Mouse (Mus musculus) lung, embryonic 15.5 days (tissue): ENCODE data around the gene Gm30302. TPM values are rescaled to one million over a fixed set of nuclear protein-coding genes. Genes with fewer than 3 reads are reported as not detected.

Experiments used
- ATAC-seq: fragments of 200-750 bp; cut with Nextera tagmentation; 2 replicates; pipeline ENCODE4 v1.8.0; 2017; ENCODE audit warnings: moderate number of reproducible peaks, borderline replicate concordance; ENCODE audit not compliant: low FRiP score, low TSS enrichment; ENCODE audit errors: extremely low read depth
- H3K27ac ChIP-seq: fragments of 300-500 bp; sonication (generic); 2 replicates; pipeline ENCODE4 v1.5.1; 2015; ENCODE audit warnings: moderate library complexity, mild to moderate bottlenecking, inconsistent platforms
- H3K27me3 ChIP-seq: fragments of 300-500 bp; sonication (generic); 2 replicates; pipeline ENCODE4 v1.6.1; 2015; ENCODE audit warnings: inconsistent platforms
- H3K36me3 ChIP-seq: fragments of 300-500 bp; sonication (generic); 2 replicates; pipeline ENCODE4 v1.6.1; 2015; ENCODE audit warnings: inconsistent platforms
- H3K4me1 ChIP-seq: fragments of 300-500 bp; sonication (generic); 2 replicates; pipeline ENCODE4 v1.6.1; 2015; ENCODE audit warnings: inconsistent platforms
- H3K4me2 ChIP-seq: fragments of 300-500 bp; sonication (generic); 2 replicates; pipeline ENCODE4 v1.6.1; 2015; ENCODE audit warnings: inconsistent platforms, mild to moderate bottlenecking, moderate library complexity
- H3K4me3 ChIP-seq: fragments of 300-500 bp; sonication (generic); 2 replicates; pipeline ENCODE4 v1.5.1; 2015; ENCODE audit warnings: mild to moderate bottlenecking, inconsistent platforms
- H3K9ac ChIP-seq: fragments of 300-500 bp; sonication (generic); 2 replicates; pipeline ENCODE4 v1.6.1; 2015; ENCODE audit warnings: inconsistent platforms
- H3K9me3 ChIP-seq: fragments of 300-500 bp; sonication (generic); 2 replicates; pipeline ENCODE4 v1.6.1; 2016; ENCODE audit warnings: inconsistent platforms
- whole genome bisulfite sequencing: fragments of 180-500 bp; shearing (Covaris S2); methylation state at CpG from one replicate; pipeline ENCODE4 v1.1.7; 2015; 5-methylcytosine and 5-hydroxymethylcytosine counted together
- polyA plus RNA-seq: library from polyadenylated mRNA; unstranded; fragments of >200 nt; fragmentation: Nextera tagmentation; extraction: Ambion mirVana; gene quantifications from 2 replicates; pipeline ENCODE4 v1.2.1, GENCODE M21; 2015

Gm30302 gene
- polyA plus RNA-seq, result not detected in 2 replicates

DNA sequence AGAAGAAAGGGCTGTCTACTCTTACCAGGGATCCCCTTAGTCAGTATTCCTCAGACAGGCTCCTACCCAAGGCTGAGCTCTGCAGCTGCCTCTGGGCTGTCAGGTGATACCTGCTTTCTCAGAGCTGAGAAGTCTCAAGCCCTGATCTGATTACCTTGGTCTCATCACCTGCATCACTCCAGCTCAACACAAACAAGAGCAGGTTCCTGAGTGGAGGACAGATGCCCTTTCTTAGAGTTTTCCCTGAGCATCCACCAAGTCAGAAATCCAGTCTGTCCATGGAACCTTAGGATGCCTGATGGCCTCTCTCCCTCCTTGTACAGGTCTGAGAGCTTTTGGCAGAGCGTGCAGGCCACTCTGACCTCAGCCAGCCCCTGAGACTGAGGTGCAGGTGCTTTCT lies at the start of gene Gm30302:
TSS of gene Gm30302 (minus strand) at position 101 of the 400 bp plus-strand sequence.
- Histone ChIP-seq H3K9ac (no peak within 1 kb of the TSS), H3K4me1 (no peaks in the 10 kb centered on the region), H3K4me2 (no peak within 1 kb of the TSS), H3K9me3 (no peaks in the 10 kb centered on the region), H3K36me3 (no peaks in the 10 kb centered on the region), H3K4me3 (no peak within 1 kb of the TSS), H3K27ac (no peak within 1 kb of the TSS), H3K27me3 (no peaks in the 10 kb centered on the region)
- no peak for ATAC-seq
- WGBS, result 84% methylated on average over 1 of the region's 1 CpGs

DNA sequence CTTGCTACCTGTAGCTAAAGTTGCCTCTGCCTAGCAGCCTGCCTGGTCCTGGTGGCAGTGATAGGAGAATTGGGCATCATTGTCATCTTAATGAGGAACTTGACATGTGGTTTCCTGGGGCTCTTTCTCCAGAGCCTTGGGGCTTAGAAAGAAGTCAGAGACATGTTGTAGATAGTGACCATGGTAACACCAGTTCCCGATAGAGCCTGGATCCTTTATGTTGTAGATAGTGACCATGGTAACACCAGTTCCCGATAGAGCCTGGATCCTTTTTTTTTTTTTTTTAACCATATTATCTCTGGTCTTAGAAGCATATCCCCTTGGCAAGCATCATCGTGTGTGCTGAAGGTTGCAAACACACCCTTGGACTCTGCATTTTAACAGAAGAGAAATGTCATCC lies 48.0 kb upstream of the Gm30302 start:
- no peak for ATAC-seq

DNA sequence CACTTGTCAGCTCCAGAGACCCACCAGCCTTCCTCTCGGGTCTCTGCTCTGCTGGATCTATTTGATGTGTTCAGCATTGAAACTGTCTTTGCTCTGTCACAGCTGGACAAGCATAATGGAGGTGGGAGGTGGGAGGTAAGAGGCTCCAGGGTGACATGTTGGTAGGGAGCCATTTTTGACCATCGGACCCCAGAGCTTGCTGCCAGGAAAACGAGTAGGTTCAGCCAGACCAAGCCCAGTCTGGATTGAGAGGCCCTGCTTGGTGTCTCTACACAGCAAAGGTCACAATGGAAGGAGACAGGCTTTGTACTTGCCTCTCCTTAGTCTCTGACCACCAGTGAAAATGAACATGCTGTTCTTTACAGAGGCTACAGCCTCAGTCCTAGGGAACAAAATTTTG lies 47.3 kb upstream of the Gm30302 start:
- H3K27me3 ChIP-seq, result no peaks in the 10 kb centered on the region
- no peak overlapping the region for H3K4me2 ChIP-seq
- no peaks in the 10 kb centered on the region for H3K9me3 ChIP-seq
- no peak for ATAC-seq
- H3K4me3 ChIP-seq, result no peak overlapping the region
- no peaks in the 10 kb centered on the region for H3K36me3 ChIP-seq
- no peaks in the 10 kb centered on the region for H3K4me1 ChIP-seq
- 67% methylated on average over 3 of the region's 3 CpGs for WGBS
- no peak overlapping the region for H3K27ac ChIP-seq
- no peak overlapping the region for H3K9ac ChIP-seq

More for the DNA sequence above, 48.0 kb upstream of the Gm30302 start:
- H3K36me3 ChIP-seq, result no peaks in the 10 kb centered on the region
- 36% methylated on average over 3 of the region's 3 CpGs for WGBS
- no peak overlapping the region for H3K4me3 ChIP-seq
- H3K27me3 ChIP-seq, result no peaks in the 10 kb centered on the region
- no peak overlapping the region for H3K4me2 ChIP-seq
- H3K9me3 ChIP-seq, result no peaks in the 10 kb centered on the region
- H3K4me1 ChIP-seq, result no peaks in the 10 kb centered on the region
- no peak overlapping the region for H3K27ac ChIP-seq
- no peak overlapping the region for H3K9ac ChIP-seq

DNA sequence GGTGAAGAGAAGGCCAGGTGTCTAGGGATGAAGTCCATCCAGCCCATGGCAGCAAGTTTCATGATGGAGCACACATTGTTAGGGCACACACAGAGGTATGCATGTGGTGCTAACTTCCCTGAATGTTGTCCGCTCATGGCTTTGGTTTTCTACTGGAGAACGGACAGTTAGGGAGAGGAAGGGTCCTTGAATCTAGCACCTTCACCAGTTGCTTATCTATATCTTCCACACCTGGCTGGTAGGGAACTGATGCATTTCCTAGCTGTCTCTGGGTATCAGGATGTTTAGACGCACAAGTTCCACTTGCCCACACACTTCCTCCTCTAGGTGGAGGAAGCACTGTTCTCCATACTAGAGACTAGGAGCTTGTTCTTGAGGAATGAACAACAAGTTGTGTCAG lies 46.9 kb upstream of the Gm30302 start:
- Histone ChIP-seq H3K9me3 (no peaks in the 10 kb centered on the region), H3K27ac (no peak overlapping the region), H3K27me3 (no peaks in the 10 kb centered on the region), H3K4me1 (no peaks in the 10 kb centered on the region), H3K4me3 (no peak overlapping the region), H3K36me3 (no peaks in the 10 kb centered on the region), H3K4me2 (no peak overlapping the region), H3K9ac (no peak overlapping the region)
- no peak for ATAC-seq
- WGBS, result 90% methylated on average over 3 of the region's 3 CpGs

DNA sequence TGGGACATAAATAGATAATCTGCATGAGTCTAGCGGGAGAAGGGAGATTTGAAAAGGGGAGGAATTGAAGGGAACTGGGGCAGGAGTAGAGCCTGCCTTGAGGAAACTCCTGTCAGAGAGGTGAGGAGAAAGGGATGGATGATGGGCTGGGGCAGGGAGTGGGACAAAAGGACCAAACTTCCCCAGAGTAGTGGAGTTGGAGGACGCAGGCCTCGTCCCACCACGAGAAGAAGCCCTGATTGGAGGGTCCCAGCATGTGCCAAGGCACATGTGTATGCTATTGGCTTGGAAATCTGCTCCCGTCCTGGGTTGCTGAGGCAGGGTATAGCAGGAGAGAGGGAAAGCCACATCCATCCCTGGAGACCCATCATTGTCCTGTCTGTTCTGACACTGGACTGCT lies 45.3 kb upstream of the Gm30302 start:
- Histone ChIP-seq H3K9me3 (no peaks in the 10 kb centered on the region), H3K4me1 (no peaks in the 10 kb centered on the region), H3K27me3 (no peaks in the 10 kb centered on the region), H3K9ac (no peak overlapping the region), H3K36me3 (no peaks in the 10 kb centered on the region), H3K27ac (no peak overlapping the region), H3K4me3 (no peak overlapping the region), H3K4me2 (no peak overlapping the region)
- ATAC-seq, result no peak
- WGBS, result 76% methylated on average over 5 of the region's 5 CpGs

DNA sequence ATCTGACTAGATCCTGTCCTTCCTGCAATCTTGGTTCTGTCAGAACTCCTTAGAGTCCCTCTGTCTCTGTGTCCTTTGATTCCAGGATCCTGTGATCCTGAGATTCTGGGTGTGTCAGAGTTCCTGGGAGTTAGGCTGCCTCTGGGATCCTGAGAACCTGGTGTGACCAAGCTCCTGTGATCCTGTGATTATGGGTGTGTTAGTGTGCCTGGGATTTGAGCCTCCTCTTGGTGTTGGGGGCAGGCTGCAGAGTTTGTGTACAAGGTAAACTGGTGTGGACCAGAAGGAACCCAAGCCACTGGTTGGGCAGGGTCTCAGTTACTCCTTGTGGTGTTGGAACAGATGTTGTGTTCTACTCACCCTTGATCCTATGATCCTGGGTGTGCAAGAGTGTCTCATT lies 42.4 kb upstream of the Gm30302 start:
- no peak for ATAC-seq

DNA sequence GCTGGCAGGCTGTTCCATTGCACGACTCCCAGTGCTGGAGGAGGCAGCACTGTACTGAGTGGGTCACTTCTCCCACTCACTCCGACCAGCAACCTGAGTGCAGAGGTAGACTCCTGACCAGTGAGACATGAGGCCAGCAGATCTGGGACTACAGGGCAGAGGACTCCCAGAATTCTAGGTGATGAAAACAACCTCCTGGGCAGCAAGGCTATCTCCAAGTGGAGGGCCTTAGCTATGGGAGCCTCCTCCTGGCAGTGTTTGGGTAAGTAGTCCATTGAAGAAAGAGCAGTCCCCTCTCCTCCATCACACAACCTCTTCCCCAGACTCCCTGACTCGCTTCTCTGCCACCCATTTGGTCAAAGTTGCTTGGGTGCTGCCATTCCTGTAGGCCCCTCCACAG lies 31.6 kb upstream of the Gm30302 start:
- Histone ChIP-seq H3K4me2 (no peak overlapping the region), H3K4me1 (no peaks in the 10 kb centered on the region), H3K36me3 (no peaks in the 10 kb centered on the region), H3K9me3 (no peaks in the 10 kb centered on the region), H3K27me3 (no peaks in the 10 kb centered on the region), H3K9ac (no peak overlapping the region), H3K4me3 (no peak overlapping the region), H3K27ac (no peak overlapping the region)
- no peak for ATAC-seq
- 52% methylated on average over 3 of the region's 3 CpGs for WGBS

More for the DNA sequence above, 42.4 kb upstream of the Gm30302 start:
- no peak overlapping the region for H3K27ac ChIP-seq
- H3K9me3 ChIP-seq, result no peaks in the 10 kb centered on the region; the same call in 1 of the 2 replicates
- H3K9ac ChIP-seq, result no peak overlapping the region
- no peaks in the 10 kb centered on the region for H3K36me3 ChIP-seq
- no peaks in the 10 kb centered on the region for H3K27me3 ChIP-seq
- no peak overlapping the region for H3K4me3 ChIP-seq
- H3K4me2 ChIP-seq, result no peak overlapping the region
- no peaks in the 10 kb centered on the region for H3K4me1 ChIP-seq

DNA sequence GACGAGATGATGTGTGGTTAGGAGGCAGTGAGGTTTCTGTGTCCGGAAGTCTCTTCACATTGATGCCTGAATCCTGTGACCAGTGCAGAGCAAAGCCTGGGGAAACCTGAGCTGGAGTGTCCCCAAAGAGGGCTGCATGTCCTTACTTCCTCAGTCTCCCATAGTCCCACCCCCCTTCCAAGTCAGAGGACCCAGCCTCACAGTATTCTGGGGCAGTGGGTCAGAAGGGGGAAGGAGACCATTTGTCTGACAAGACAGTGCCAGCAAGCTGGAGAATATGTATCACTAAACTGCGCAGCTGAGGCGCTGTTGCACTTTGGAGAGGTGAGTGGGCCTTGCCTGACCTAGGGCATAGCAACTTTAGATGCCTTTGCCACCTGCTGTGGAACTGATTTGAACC lies 26.5 kb upstream of the Gm30302 start:
- Histone ChIP-seq H3K27ac (no peak overlapping the region), H3K4me1 (no peaks in the 10 kb centered on the region), H3K4me3 (no peak overlapping the region), H3K9me3 (no peaks in the 10 kb centered on the region), H3K4me2 (no peak overlapping the region), H3K27me3 (no peaks in the 10 kb centered on the region), H3K36me3 (no peaks in the 10 kb centered on the region), H3K9ac (no peak overlapping the region)
- no peak for ATAC-seq
- 70% methylated on average over 4 of the region's 4 CpGs for WGBS

DNA sequence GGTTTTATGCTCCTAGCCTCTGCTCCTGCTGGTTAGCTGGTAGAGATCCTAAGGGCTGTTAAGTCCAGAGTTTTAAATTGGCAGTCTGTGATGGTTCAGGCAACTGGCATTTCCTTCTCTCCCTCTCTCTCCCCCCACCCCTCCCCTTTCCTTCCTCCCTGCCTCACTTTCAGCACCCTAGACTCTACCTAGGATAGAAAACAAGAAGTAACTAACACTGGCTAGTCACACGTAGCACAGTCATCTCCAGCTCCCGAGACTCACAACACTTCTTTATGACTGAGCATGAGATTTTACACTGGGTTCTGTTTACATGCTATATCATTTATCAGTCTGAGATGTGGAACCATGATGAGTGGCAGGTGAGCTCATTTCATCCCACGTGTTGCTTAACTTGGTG lies 16.2 kb upstream of the Gm30302 start:
- 78% methylated on average over 3 of the region's 3 CpGs for WGBS

DNA sequence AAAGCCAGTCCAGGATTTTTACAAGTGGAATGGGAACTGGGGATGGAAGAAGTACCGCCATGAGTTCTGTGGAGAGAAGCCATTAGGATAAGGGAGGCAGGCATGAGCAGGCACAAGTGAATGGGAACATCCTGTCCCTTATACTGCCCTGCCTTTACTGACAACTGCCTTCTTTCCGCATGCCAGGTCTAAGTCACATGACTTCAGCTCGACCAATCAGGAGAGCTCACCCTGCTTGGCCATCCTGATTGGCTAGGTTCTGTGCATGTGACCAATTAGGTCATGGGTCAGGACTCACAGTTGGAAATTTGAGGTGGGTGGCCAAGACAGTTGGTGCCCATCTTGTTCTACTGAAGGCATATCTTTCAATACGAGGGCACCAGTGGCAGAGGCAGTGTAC lies 15.6 kb upstream of the Gm30302 start:
- no peak overlapping the region for H3K27ac ChIP-seq
- H3K9ac ChIP-seq, result no peak overlapping the region
- 80% methylated on average over 4 of the region's 4 CpGs for WGBS
- no peak overlapping the region for H3K4me2 ChIP-seq
- no peak overlapping the region for H3K4me3 ChIP-seq
- H3K36me3 ChIP-seq, result no peaks in the 10 kb centered on the region
- no peaks in the 10 kb centered on the region; the same call in 1 of the 2 replicates for H3K9me3 ChIP-seq
- no peaks in the 10 kb centered on the region for H3K27me3 ChIP-seq
- H3K4me1 ChIP-seq, result no peaks in the 10 kb centered on the region
- no peak for ATAC-seq

More for the DNA sequence above, 16.2 kb upstream of the Gm30302 start:
- no peak overlapping the region for H3K4me2 ChIP-seq
- H3K9me3 ChIP-seq, result no peaks in the 10 kb centered on the region; the same call in 1 of the 2 replicates
- ATAC-seq, result no peak
- no peaks in the 10 kb centered on the region for H3K36me3 ChIP-seq
- no peak overlapping the region for H3K27ac ChIP-seq
- no peaks in the 10 kb centered on the region for H3K4me1 ChIP-seq
- no peak overlapping the region for H3K4me3 ChIP-seq
- H3K9ac ChIP-seq, result no peak overlapping the region
- no peaks in the 10 kb centered on the region for H3K27me3 ChIP-seq

DNA sequence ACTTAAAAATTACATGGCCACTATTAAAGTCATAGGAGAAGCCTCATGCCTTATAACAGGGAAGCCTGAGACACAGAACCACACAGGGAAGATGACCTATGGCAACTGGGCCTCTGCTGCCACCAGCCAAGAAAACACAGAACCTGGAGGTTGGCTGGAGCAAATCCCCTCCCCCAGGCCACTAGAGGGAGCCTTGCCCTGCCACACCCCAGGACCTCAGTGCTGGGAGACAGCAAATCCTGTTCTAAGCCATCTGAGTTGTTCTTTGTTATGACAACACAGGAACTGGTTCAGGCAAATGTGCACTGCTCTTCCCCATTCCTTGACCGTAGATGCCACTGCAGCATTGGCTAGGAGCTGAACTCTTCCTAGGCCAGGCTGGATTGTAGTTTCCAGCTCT lies 8.3 kb upstream of the Gm30302 start:
- Histone ChIP-seq H3K4me3 (no peak overlapping the region), H3K27ac (no peak overlapping the region), H3K4me2 (no peak overlapping the region), H3K9me3 (no peaks in the 10 kb centered on the region), H3K27me3 (no peaks in the 10 kb centered on the region), H3K4me1 (no peaks in the 10 kb centered on the region), H3K9ac (no peak overlapping the region), H3K36me3 (no peaks in the 10 kb centered on the region)
- 72% methylated on average over 1 of the region's 1 CpGs for WGBS
- no peak for ATAC-seq

DNA sequence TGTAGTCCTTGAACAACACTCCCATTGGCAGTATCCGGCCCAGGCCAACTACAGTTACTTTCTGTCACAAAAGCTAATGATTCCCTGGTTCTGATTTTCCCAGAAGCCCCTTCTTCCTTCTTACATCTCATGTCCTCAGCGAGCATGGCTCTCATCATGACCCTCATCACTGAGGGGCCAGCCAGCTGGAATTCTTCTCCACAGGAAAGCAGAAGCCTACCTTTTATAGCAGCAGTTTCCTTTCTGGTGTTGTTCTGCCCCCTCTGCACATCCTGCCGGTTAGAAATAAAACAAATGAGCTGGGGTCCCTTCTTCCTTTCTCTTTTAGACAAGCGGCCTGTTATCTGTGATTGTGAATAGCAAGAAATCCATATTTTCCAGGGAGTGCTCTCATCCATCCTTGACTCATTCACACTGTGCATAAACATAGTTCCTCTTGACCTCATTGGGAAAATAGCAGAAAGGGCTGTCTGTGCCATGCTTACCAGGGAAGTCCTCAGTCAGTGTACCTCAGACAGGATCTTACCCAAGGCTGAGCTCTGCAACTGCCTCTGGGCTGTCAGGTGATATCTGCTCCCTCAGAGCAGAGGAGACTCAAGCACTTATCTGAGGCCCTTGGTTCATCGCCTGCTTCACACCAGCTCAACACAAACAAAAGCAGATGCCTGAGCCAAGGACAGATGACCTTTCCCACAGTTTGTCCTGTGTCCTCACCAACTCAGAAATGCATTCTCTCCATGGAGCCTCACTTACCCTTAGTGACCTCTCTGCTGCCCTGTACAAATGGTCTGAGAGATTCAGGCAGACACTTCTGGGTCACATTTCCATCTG lies 10.0 kb downstream of the Gm30302 start:
- no peak for ATAC-seq
- Histone ChIP-seq H3K4me2 (no peak overlapping the region), H3K27ac (no peak overlapping the region), H3K27me3 (no peaks in the 10 kb centered on the region), H3K9ac (no peak overlapping the region), H3K4me1 (no peaks in the 10 kb centered on the region), H3K9me3 (no peaks in the 10 kb centered on the region), H3K4me3 (no peak overlapping the region), H3K36me3 (no peaks in the 10 kb centered on the region)
- 34% methylated on average over 5 of the region's 5 CpGs for WGBS
